Mouse (Mus musculus): ENCODE data around the gene Eps8l3. TPM values are rescaled to one million over a fixed set of nuclear protein-coding genes. Genes with fewer than 3 reads are reported as not detected.

Gene Eps8l3
- polyA plus RNA-seq, 1 experiment from 2014 or later: not detected

GRCm38 (mm10) chr3:107905942-107906341 lies 28.9 kb downstream of the Eps8l3 start:
- ATAC-seq (ENCODE audit: low read depth): no peak
- 64% methylated on average over 6 of the region's 6 CpGs for WGBS
- H3K9me3 ChIP-seq (ENCODE audit: control insufficient read depth, low read length): no peaks in the 10 kb centered on the region
- H3K27ac ChIP-seq (ENCODE audit: low read length): no peak overlapping the region
- H3K36me3 ChIP-seq (ENCODE audit: control insufficient read depth, insufficient read depth, low read length): no peaks in the 10 kb centered on the region
- H3K4me1 ChIP-seq (replicated peaks; ENCODE audit: control insufficient read depth, insufficient read depth, low read length): peaks cover 8% of the 10 kb centered on the region; the same call in 1 of the 2 replicates
- H3K4me3 ChIP-seq (ENCODE audit: low read length): no peak overlapping the region
- H3K4me2 ChIP-seq (ENCODE audit: low read depth, low read length): no peak overlapping the region
- no peaks in the 10 kb centered on the region for H3K27me3 ChIP-seq (ENCODE audit: control insufficient read depth, insufficient read depth, low read depth, low read length)
- no peak overlapping the region for H3K9ac ChIP-seq (ENCODE audit: low read length)

GRCm38 (mm10) chr3:107916674-107917073 lies 39.6 kb downstream of the Eps8l3 start:
- WGBS: 71% methylated on average over 15 of the region's 15 CpGs
- Histone ChIP-seq H3K4me3 (ENCODE audit: low read length) (no peak overlapping the region), H3K9me3 (ENCODE audit: control insufficient read depth, low read length) (no peaks in the 10 kb centered on the region), H3K4me1 (replicated peaks; ENCODE audit: control insufficient read depth, insufficient read depth, low read length) (no peaks in the 10 kb centered on the region), H3K27me3 (ENCODE audit: control insufficient read depth, insufficient read depth, low read depth, low read length) (no peaks in the 10 kb centered on the region), H3K27ac (ENCODE audit: low read length) (no peak overlapping the region), H3K9ac (ENCODE audit: low read length) (no peak overlapping the region), H3K36me3 (ENCODE audit: control insufficient read depth, insufficient read depth, low read length) (no peaks in the 10 kb centered on the region), H3K4me2 (ENCODE audit: low read depth, low read length) (no peak overlapping the region)
- no peak for ATAC-seq (ENCODE audit: low read depth)

GRCm38 (mm10) chr3:107917097-107917496 lies 40.1 kb downstream of the Eps8l3 start:
- 68% methylated on average over 3 of the region's 3 CpGs for WGBS
- Histone ChIP-seq H3K9me3 (ENCODE audit: control insufficient read depth, low read length) (no peaks in the 10 kb centered on the region), H3K4me2 (ENCODE audit: low read depth, low read length) (no peak overlapping the region), H3K27ac (ENCODE audit: low read length) (no peak overlapping the region), H3K4me3 (ENCODE audit: low read length) (no peak overlapping the region), H3K4me1 (replicated peaks; ENCODE audit: control insufficient read depth, insufficient read depth, low read length) (no peaks in the 10 kb centered on the region), H3K9ac (ENCODE audit: low read length) (no peak overlapping the region), H3K36me3 (ENCODE audit: control insufficient read depth, insufficient read depth, low read length) (no peaks in the 10 kb centered on the region), H3K27me3 (ENCODE audit: control insufficient read depth, insufficient read depth, low read depth, low read length) (no peaks in the 10 kb centered on the region)
- ATAC-seq (ENCODE audit: low read depth): no peak

GRCm38 (mm10) chr3:107917783-107918408 lies 40.9 kb downstream of the Eps8l3 start:
- no peak overlapping the region for H3K27ac ChIP-seq (ENCODE audit: low read length)
- H3K4me2 ChIP-seq (ENCODE audit: low read depth, low read length): no peak overlapping the region
- no peaks in the 10 kb centered on the region for H3K36me3 ChIP-seq (ENCODE audit: control insufficient read depth, insufficient read depth, low read length)
- no peak overlapping the region for H3K4me3 ChIP-seq (ENCODE audit: low read length)
- H3K9ac ChIP-seq (ENCODE audit: low read length): no peak overlapping the region
- 53% methylated on average over 7 of the region's 7 CpGs for WGBS
- no peaks in the 10 kb centered on the region for H3K27me3 ChIP-seq (ENCODE audit: control insufficient read depth, insufficient read depth, low read depth, low read length)
- no peaks in the 10 kb centered on the region for H3K4me1 ChIP-seq (replicated peaks; ENCODE audit: control insufficient read depth, insufficient read depth, low read length)
- no peaks in the 10 kb centered on the region for H3K9me3 ChIP-seq (ENCODE audit: control insufficient read depth, low read length)
- no peak for ATAC-seq (ENCODE audit: low read depth)

GRCm38 (mm10) chr3:107920348-107920747 lies 43.3 kb downstream of the Eps8l3 start:
- Histone ChIP-seq H3K4me1 (replicated peaks; ENCODE audit: control insufficient read depth, insufficient read depth, low read length) (no peaks in the 10 kb centered on the region), H3K36me3 (ENCODE audit: control insufficient read depth, insufficient read depth, low read length) (no peaks in the 10 kb centered on the region), H3K4me2 (ENCODE audit: low read depth, low read length) (no peak overlapping the region), H3K27ac (ENCODE audit: low read length) (no peak overlapping the region), H3K9me3 (ENCODE audit: control insufficient read depth, low read length) (no peaks in the 10 kb centered on the region), H3K9ac (ENCODE audit: low read length) (no peak overlapping the region), H3K4me3 (ENCODE audit: low read length) (no peak overlapping the region), H3K27me3 (ENCODE audit: control insufficient read depth, insufficient read depth, low read depth, low read length) (no peaks in the 10 kb centered on the region)
- 91% methylated on average over 5 of the region's 5 CpGs for WGBS
- ATAC-seq (ENCODE audit: low read depth): no peak

GRCm38 (mm10) chr3:107925335-107925734 lies 48.3 kb downstream of the Eps8l3 start:
- Histone ChIP-seq H3K9ac (ENCODE audit: low read length) (no peak overlapping the region), H3K36me3 (ENCODE audit: control insufficient read depth, insufficient read depth, low read length) (no peaks in the 10 kb centered on the region), H3K4me3 (ENCODE audit: low read length) (no peak overlapping the region), H3K27me3 (ENCODE audit: control insufficient read depth, insufficient read depth, low read depth, low read length) (no peaks in the 10 kb centered on the region), H3K4me2 (ENCODE audit: low read depth, low read length) (no peak overlapping the region), H3K27ac (ENCODE audit: low read length) (no peak overlapping the region), H3K9me3 (ENCODE audit: control insufficient read depth, low read length) (no peaks in the 10 kb centered on the region), H3K4me1 (replicated peaks; ENCODE audit: control insufficient read depth, insufficient read depth, low read length) (peaks cover 8% of the 10 kb centered on the region)
- 86% methylated on average over 3 of the region's 3 CpGs for WGBS
- ATAC-seq (ENCODE audit: low read depth): no peak

- Histone ChIP-seq H3K27ac (ENCODE audit: low read length) (no peak overlapping the region), H3K9me3 (ENCODE audit: control insufficient read depth, low read length) (no peaks in the 10 kb centered on the region)
- 90% methylated on average over 3 of the region's 3 CpGs for WGBS
These were observed 50.8 kb downstream of the Eps8l3 start for GRCm38 (mm10) chr3:107927841-107928240.

GRCm38 (mm10) chr3:107928691-107929090 lies 51.7 kb downstream of the Eps8l3 start:
- Histone ChIP-seq H3K4me2 (ENCODE audit: low read depth, low read length) (no peak overlapping the region), H3K4me3 (ENCODE audit: low read length) (no peak overlapping the region), H3K4me1 (replicated peaks; ENCODE audit: control insufficient read depth, insufficient read depth, low read length) (peaks cover 8% of the 10 kb centered on the region), H3K27ac (ENCODE audit: low read length) (no peak overlapping the region), H3K36me3 (ENCODE audit: control insufficient read depth, insufficient read depth, low read length) (no peaks in the 10 kb centered on the region), H3K27me3 (ENCODE audit: control insufficient read depth, insufficient read depth, low read depth, low read length) (no peaks in the 10 kb centered on the region), H3K9me3 (ENCODE audit: control insufficient read depth, low read length) (no peaks in the 10 kb centered on the region), H3K9ac (ENCODE audit: low read length) (no peak overlapping the region)
- WGBS: 60% methylated on average over 11 of the region's 11 CpGs
- no peak for ATAC-seq (ENCODE audit: low read depth)

More at GRCm38 (mm10) chr3:107927841-107928240, 50.8 kb downstream of the Eps8l3 start:
- H3K36me3 ChIP-seq (ENCODE audit: control insufficient read depth, insufficient read depth, low read length): no peaks in the 10 kb centered on the region
- H3K27me3 ChIP-seq (ENCODE audit: control insufficient read depth, insufficient read depth, low read depth, low read length): no peaks in the 10 kb centered on the region
- no peak overlapping the region for H3K9ac ChIP-seq (ENCODE audit: low read length)
- no peak overlapping the region for H3K4me3 ChIP-seq (ENCODE audit: low read length)
- no peak overlapping the region for H3K4me2 ChIP-seq (ENCODE audit: low read depth, low read length)
- no peak for ATAC-seq (ENCODE audit: low read depth)
- peaks cover 8% of the 10 kb centered on the region for H3K4me1 ChIP-seq (replicated peaks; ENCODE audit: control insufficient read depth, insufficient read depth, low read length)

- Histone ChIP-seq H3K27ac (ENCODE audit: low read length) (no peak overlapping the region), H3K9ac (ENCODE audit: low read length) (no peak overlapping the region), H3K36me3 (ENCODE audit: control insufficient read depth, insufficient read depth, low read length) (no peaks in the 10 kb centered on the region), H3K4me1 (replicated peaks; ENCODE audit: control insufficient read depth, insufficient read depth, low read length) (peaks cover 8% of the 10 kb centered on the region), H3K9me3 (ENCODE audit: control insufficient read depth, low read length) (no peaks in the 10 kb centered on the region), H3K4me3 (ENCODE audit: low read length) (no peak overlapping the region), H3K4me2 (ENCODE audit: low read depth, low read length) (no peak overlapping the region), H3K27me3 (ENCODE audit: control insufficient read depth, insufficient read depth, low read depth, low read length) (no peaks in the 10 kb centered on the region)
- 65% methylated on average over 4 of the region's 4 CpGs for WGBS
- no peak for ATAC-seq (ENCODE audit: low read depth)
These were observed 52.2 kb downstream of the Eps8l3 start for GRCm38 (mm10) chr3:107929243-107929642.

GRCm38 (mm10) chr3:107929731-107930130 lies 52.7 kb downstream of the Eps8l3 start:
- WGBS: 52% methylated on average over 4 of the region's 4 CpGs
- Histone ChIP-seq H3K9ac (ENCODE audit: low read length) (no peak overlapping the region), H3K36me3 (ENCODE audit: control insufficient read depth, insufficient read depth, low read length) (no peaks in the 10 kb centered on the region), H3K27me3 (ENCODE audit: control insufficient read depth, insufficient read depth, low read depth, low read length) (no peaks in the 10 kb centered on the region), H3K9me3 (ENCODE audit: control insufficient read depth, low read length) (no peaks in the 10 kb centered on the region), H3K4me2 (ENCODE audit: low read depth, low read length) (no peak overlapping the region), H3K27ac (ENCODE audit: low read length) (no peak overlapping the region), H3K4me1 (replicated peaks; ENCODE audit: control insufficient read depth, insufficient read depth, low read length) (peaks cover 8% of the 10 kb centered on the region), H3K4me3 (ENCODE audit: low read length) (no peak overlapping the region)
- ATAC-seq (ENCODE audit: low read depth): no peak

Measured in lung, embryonic 16.5 days (tissue).